Mouse (Mus musculus): Measurements from ENCODE around the gene Hltf. TPM values are rescaled to one million over a fixed set of nuclear protein-coding genes. Genes with fewer than 3 reads are reported as not detected.
"Not testable (repeated sequence)": the region's sequence is repeated elsewhere in the genome, so short reads cannot be mapped to it uniquely, and the experiment has no call there.

Gene Hltf
- polyA plus RNA-seq, 1 experiment, result 18.1 TPM

DNA sequence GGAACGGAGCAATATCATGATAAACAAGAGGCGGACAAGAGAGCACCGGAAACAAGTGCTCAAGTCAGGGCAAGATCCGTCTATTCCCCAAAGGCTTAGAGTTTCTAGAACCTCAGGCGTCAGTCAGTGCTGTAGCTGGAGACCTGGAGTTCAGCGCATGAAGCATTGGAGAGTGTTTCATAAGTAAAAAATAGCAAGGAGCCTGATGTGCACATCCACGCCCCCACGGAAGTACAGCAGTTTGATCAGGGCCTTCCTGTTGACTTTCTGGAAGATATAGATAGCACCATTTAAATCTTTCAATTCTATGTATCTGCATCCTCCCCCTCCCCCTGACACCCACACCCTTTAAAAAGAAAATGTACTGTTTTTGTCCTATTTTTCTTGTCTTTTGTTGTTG, 46.7 kb downstream of the Hltf start:
- no peak for DNase-seq (ENCODE audit: low spot score)

DNA sequence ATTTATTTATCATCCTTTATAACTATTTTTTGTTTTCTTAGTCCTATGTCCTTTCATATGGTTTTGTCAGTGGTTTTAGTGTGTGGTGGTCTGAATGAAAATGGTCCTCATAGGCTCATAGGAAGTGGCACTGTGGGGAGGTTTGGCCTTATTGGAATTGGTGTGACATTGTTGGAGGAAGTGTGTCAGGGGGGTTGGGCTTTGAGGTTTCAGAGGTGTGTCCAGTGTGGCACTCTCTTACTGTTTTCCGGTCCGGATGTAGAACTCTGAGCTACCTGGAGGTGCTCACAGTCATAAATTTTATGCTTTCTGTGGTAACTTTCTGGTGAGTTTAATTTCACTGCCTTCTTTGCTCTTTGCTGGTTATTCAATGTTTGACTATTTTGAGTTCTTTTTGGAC, 47.2 kb downstream of the Hltf start:
- DNase-seq (ENCODE audit: low spot score), result no peak

DNA sequence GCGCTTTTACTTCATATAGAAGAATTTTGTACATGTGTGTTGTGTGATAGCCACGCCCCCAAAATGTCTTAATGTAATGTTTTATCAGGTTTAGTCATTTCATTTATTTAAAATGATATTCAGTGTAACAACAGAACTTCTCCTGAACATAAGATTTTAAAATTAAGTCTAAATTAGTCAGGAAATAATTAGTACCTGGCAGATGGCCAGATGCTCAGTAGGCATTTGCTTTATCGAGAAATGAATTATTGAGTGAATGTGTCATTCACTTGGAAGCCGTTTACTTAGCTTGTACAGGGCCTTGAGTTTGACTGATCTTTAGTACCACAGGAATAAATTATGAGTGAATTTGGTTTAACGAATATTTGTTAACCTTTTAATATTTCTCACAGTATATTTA, 51.3 kb downstream of the Hltf start:
- no peak for DNase-seq (ENCODE audit: low spot score)

DNA sequence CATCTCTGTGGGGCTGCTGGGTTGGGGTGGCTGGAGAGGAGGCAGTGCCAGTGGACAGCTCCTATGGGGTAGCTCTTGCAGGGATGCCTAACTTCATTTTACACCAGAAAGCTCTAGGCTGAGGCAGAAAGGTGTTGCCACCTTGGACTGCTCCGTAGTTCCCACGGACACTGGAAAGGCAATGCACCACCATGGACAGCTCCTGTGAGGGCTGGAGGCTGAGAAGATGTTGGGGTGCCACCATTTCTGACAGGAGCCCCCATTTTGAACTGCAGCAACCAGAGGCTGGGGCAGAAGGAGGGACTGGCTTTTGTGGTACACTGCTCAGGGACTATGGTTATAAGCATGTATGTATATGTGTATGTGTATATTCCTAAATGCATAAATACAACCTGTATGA, 54.3 kb downstream of the Hltf start:
- no peak for DNase-seq (ENCODE audit: low spot score)

DNA sequence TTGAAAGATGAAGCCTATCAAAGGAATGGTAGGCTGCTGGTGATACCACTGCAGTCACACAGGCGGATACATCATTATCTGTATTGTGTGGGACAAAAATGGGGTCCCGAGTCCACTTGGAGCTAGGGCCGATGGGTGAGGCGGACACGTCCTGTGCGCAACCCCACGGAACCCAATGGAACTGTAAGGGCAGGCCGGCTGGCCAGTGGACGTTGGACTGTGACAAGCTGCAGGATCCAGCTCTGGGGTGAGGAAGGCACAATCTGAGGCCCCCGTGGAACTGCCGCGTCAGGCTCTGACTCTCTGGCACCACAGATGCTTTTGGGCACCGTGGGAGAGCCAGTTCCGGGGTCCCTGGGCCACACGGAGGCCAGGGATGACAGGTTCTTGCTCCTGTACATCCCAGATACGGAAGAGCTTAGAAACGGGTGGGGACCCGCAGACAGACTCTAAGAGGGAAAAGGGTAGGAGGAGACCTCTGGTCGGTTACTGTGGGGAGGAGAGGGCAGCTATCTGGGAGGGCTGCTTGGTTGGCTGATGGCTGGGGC, 61.5 kb downstream of the Hltf start:
- no peak for DNase-seq (ENCODE audit: low spot score)

DNA sequence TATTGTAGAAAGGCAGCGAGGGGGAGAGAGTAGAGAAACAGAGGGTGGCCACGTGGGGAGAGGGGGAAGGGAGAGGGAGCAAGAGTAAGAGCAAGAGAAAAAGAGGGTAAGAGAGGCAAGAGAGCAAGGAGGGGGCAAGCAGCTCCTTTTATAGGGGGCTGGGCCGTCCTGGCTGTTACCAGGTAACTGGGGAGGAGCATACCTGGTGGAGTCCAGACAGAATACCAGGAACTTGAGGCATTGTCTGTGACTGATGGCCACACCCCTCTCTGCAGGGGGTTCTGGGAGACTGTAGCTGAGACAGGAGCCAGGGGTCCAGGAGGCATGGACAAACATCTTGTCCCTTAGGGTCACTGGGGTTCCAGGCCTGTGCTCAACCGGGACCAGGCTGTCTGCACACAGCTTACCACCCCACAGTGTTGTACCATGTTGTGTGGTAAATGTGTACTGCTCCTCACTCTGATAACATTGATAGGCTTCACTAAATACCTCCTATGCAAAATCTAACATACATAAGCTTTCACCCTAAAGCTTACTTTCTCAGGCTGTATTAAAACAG, 62.2 kb downstream of the Hltf start:
- DNase-seq (ENCODE audit: low spot score), result no peak

DNA sequence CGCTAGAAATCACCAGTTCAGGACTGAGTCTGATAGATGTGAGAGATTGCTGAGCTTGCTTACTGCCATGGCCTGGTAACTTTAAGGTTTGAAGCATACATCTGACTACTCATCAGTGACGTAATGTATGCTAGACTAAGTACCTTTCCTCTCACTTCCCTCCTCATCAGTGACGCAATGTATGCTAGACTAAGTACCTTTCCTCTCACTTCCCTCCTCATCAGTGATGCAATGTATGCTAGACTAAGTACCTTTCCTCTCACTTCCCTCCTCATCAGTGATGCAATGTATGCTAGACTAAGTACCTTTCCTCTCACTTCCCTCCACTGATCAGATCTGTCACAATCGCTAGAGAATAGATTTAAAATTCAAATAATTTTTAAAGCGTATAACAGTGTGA, 64.0 kb downstream of the Hltf start:
- DNase-seq (ENCODE audit: low spot score), result not testable (repeated sequence)

DNA sequence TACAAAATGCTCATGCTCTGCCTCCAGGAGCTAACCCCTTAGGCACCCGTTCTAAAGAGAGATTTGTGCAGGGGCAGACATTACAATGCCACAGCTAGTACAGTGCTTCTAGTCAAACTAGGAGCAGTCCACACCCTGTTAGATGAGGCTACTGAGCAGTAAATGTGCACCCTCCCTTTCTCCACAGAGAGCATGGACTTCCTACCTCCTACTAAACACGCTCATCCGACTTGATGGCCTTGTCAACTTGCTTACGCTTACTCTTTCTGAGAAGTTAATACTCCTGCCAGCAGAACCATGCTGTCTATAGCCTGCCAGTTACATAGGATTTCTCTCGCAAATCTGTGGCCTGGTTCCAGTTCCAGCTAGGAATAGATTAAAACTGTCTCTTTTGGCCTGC, 68.0 kb downstream of the Hltf start:
- no peak for DNase-seq (ENCODE audit: low spot score)

DNA sequence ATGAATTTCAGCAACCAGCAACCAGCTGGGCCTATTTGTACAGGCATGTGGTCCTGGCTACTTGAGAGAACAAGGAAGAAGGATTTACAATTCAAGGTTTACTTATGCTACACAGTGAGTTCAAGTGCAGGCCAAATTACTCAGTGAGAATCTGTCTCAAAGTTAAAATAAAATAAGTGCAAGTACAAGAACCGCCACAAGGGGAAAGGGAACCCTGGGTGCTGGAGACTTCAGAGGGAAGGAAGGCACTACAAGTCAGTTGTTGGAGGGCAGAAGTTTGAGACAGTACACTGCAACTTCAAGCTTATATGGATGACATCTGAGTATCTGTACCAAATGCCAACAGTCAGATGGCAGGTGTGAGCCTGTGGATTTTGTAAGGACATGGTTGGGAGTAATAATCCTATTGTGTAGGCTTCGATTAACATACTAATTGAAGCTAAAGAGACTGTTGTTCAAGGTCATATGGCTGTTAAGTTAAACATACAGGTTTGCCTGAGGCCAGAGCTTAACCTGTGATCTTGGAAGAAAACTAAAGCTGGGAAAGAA, 69.5 kb downstream of the Hltf start:
- no peak for DNase-seq (ENCODE audit: low spot score)

DNA sequence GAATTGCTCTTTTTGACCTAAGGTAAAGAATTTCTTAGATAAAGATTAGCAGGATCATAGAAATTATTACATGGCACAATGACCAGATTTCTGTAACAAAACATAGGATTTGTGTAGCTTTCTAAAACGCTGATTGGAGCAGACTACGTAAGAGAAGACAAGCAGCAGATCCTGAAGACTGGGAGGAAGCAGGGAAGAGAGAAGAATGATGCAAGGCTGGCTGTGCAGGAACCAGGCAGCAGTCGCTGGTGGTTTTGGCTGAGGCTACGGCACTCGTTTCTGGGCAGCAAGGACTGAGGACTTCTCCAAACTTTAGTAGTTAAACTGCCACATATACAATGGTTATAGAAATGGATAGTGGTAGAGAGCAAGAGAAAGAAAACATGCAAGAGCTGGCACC, 71.9 kb downstream of the Hltf start:
- DNase-seq (ENCODE audit: low spot score), result no peak

DNA sequence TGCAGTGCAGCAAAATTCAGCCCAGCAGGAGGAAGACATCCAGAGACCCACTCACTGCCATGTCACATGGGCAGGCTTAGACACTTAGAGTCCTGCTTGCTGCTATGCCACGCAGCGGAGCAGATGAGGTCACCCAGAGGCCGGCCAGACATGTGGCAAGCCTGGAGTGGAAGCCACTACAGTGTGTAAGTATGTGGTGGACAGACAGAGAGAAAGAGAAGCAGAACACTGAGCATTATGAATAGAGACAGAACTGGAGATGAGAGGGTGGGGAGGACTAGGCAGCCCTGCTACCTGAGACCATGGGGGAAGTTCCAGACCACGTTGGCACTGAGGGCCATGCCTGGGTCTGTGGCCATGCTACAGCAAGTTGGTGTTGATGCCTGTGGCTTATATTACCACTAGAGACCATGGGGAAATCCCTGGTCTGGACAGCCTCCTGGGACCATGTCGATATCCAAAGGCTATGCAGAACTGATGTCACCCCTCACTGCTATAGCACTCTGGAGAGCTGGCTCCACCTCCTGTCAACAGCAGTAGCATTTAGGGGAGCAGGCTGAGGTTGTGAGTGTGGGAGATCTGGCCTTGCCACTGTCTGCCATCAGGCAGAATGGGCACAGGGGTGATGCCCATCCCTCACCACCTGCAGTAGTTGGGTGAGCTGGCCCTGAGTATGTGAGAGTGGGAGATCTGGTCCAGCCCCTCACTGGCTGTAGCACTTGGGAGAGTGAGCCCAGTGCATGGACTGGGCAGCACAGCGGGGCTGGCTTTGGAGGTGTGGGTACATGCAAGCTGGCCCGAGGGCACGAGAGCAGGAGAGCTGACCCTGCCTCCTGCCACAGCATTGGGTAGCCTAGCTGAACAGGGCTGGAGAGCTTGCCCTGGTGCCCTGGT, 73.1 kb downstream of the Hltf start:
- no peak for DNase-seq (ENCODE audit: low spot score)

DNA sequence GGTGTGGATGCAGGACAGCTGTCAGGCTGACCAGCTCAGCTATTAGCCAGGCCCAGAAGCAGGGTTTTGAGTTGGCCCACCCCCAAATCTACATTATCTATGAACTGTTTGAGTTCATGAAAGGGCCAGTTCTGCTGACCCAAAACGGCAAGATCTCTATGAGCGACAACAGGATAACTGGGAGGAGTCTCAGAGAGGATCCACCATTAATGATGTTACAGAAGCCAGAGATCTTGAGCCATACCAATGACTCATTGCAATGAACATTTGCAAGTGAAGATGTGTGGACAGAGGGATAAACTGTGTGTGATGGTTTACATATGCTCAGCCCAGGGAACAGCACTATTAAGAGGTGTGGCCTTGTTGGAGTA, 73.7 kb downstream of the Hltf start:
- DNase-seq (ENCODE audit: low spot score), result no peak

DNA sequence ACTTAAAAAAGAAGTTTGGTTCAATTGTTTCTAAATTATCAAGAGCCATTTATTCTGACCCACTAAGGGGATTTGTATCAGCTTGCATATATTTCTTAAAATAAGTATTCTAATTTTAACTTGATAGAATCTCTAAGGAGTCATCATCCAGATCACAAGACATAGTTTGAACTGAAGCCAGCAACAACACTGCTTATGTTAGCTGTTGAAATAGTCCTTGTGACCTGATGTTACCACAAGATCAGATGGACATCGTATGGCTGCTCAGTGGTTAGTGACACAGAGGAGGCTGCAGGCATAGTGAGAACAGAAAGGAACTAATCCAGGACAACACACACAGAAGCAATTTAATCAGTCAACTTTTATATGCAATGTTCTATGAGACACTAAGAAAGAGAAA, 75.1 kb downstream of the Hltf start:
- DNase-seq (ENCODE audit: low spot score), result no peak

DNA sequence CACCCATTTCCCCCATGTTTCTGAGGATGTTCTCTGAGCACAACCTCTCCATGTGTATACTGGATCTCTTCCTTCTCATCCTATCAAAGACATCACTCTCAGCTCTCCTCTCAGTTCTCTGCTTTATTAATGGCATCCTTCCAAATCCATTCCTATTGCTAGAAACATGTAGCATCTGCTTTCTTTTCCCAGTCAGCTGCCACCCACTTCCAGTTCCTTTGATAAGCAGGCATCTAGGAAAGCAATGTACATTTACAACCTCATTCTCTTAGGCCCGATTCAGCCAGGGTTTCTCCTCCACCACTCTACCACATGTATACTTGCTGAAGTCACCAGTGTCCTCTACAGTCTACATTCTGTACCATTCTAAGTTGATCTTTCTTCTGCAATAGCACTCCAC, 76.1 kb downstream of the Hltf start:
- DNase-seq (ENCODE audit: low spot score), result no peak

DNA sequence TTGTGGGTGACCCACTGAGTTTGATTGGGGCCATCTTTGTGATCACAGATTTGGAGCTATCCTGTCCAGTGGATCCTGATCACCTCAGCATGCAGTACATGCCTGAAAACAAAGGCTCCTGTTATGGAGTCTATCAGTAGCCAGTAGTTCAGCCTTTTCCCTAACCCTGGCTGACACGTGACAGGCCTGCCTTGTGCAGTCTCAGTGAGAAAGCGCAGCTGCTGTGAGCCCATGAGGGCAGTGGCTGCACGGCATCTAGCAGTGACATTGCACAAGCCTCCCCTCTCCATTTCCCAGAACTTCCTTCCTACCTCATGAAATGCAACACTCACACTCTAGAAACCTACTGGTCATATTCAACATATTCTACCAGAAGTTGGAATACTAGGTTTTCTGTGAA, 76.9 kb downstream of the Hltf start:
- no peak for DNase-seq (ENCODE audit: low spot score)

DNA sequence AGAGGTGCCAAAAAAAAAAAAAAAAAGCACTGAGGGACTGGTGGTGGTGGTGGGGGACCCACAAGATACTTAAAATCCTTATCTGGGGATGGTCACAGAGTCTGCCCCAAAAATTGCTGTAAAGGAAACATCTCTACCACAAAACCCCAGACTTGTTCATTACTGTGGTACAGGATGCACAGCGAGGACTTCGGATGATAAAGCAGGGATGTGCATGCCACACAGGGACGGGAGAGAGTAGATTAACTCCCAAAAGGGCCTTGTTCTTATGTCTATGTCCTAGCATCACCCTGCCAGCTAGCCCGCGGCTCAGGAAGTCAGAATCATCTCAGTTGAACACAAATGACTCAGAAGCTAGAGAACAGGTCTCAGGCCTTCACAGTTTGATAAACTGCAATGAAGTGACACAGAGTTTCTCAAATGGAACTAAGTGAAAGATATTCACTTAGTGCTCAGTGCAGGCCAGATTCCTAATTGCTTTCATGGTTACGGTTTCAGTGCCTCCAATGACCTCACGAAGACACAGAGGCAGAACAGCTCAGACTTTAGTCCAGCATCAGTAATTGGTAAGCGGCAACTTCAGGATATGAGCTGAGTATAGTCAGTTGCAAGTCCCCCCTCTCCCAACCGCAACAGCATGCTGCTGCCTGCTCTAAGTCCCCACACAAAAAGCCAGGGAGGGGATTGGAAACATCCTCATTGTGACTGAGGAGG, 79.4 kb downstream of the Hltf start:
- no peak for DNase-seq (ENCODE audit: low spot score)

DNA sequence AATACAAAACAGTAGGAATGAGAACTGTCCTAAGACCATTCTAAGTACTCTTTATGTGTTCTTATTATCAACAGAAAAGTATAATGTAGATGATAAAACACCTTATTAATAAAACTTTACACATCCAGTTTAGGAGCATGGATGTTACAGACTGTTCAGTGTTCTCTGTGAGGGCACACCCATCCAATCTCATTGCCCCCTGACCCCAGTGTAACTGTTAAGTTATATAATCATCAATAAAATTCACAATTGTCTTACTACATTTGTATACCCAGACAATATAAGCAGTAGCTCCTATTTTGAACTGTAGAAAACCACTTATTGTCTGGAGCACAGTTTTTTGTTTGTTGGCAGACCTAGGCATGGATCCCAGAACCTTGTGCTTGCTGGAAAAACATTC, 83.6 kb downstream of the Hltf start:
- DNase-seq (ENCODE audit: low spot score), result no peak

DNA sequence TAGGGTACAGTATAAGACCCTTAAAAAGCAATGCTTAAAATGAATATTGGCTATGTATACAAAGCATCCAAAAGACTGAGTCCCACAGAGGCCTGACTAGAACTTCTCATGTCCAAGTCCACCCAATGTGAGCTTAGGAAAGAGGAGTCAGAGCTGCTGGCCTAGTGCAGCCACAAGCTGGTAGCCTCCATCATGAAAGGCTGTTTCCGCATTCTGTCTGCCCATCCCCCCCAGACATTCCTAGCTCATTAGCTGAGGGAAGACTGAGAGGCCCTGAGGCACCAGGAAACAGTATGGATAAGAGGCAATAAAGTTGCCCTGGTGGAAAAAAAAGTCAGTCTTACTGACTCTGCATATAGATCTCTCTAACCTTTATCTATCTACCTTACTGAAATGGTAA, 84.1 kb downstream of the Hltf start:
- no peak for DNase-seq (ENCODE audit: low spot score)

DNA sequence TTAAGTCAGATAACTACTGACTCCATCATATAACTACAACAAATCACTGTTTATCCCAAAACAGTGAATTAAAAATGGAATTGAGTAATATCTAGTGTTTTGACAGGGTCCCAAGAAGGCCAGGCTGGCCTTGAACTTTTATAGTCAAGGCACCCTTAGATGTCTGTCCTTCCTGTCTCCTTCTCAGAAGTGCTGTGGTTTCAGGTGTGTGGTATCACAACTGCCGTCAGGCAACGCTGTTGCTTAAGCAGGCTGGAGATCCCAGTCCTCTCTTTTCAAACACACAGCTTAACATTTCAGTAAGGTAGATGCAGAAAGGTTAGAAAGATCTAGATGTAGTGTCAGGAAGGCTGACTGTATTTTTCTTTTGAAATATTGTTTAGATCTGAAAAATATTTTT, 84.5 kb downstream of the Hltf start:
- no peak for DNase-seq (ENCODE audit: low spot score)

DNA sequence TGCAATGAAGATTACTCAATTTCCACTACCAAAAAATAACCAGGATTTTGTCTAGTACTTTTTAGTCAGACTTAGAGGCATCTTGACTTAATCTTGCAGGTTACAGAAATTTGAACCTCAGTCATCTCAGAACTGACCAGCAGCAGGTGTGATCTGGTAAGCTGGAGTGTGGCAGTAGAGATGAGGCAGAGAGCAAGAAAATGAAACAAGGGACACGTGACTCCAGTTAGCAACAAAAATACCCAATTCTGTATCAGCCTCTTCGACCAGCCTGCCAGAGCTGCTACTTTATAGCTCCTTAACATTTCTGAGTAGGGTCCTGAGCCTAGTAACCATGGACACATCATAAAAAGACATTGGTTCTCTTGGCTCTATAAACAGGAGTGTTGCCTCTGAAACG, 85.0 kb downstream of the Hltf start:
- no peak for DNase-seq (ENCODE audit: low spot score)

DNA sequence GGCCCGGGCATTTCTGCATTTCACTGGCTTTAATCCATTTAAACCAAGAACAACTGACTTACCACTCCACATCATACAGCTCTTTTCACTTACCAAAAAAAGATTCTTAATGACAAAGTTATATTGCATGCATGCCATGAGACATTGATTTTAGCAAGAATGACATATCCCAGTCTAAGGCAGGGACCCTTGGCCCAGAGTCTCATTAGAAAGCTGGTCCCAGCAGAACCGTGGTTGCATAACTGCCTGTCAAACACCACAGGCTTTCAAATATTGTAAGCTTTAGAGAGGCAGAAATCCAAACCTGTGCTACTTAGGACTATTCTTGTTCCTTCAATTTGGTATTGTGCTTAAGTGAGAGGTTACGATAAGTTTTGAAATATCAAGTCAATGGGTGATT, 86.1 kb downstream of the Hltf start:
- DNase-seq (ENCODE audit: low spot score), result no peak

DNA sequence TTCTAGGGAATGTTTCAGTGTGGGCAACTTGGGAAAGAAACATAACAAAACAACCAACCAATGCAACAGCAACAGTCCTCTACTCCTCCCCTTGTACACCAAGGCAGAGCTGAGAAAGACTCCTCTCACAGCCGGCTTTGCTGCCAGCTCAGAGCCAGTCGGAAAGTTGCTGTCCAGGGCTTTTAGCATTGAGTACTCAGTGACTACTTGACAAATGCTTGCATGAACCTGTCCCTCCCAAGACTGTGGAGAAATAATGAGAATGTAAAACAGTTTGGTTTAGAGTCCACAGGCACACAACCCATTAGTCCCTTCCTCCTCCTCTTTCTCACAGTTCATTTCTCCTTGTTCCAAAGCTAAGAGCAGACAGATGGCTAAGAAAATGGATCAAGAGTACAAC, 86.8 kb downstream of the Hltf start:
- no peak for DNase-seq (ENCODE audit: low spot score)

DNA sequence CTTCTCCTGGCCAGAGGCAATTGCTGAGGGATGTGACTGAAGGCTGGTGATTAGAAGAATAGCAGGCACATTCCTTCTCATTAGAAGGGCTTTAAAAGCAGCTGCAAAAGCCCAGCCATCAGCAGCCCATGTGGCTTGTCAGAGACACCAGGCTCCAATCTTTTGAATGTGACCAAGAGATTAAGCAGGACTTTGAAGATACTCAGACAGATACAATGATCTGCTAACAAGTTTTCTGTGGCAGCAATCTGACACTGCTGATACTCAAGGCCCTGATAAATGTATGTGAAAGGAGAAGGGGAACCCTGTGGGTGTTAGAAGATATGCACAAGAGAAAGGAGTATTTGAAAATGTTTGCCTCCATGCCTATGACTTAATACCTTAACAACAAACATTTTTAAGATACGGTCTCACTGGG, 88.1 kb downstream of the Hltf start:
- DNase-seq (ENCODE audit: low spot score), result no peak
